Mouse (Mus musculus): ENCODE measurements around the gene Gnb2.

- TF ChIP-seq EP300 (IDR thresholded peaks at IDR 0.05; ENCODE audit: low read depth), result no peak
- no peak for TF ChIP-seq CTCF (IDR thresholded peaks at IDR 0.05; ENCODE audit: low read depth)
Observed at GRCm38 (mm10) chr5:137511706-137512105, 21.6 kb downstream of the Gnb2 start.

Data from liver, postnatal 0 days (tissue).